Mouse (Mus musculus) G1E (cell line): ENCODE results near the gene Gm15013.

Source experiments
- CTCF ChIP-seq: IDR thresholded peaks from 2 replicates; pipeline ENCODE4 v1.5.1; 2012; ENCODE audit warnings: low read depth, low read length, inconsistent platforms, mixed read lengths
- GATA1 ChIP-seq: IDR thresholded peaks from 2 replicates; pipeline ENCODE4 v1.6.1; 2012; ENCODE audit warnings: borderline replicate concordance, low read length, inconsistent platforms, mixed read lengths
- POLR2AphosphoS5 ChIP-seq: IDR thresholded peaks from 2 replicates; pipeline ENCODE4 v1.6.1; 2012; ENCODE audit warnings: low read depth, low read length, inconsistent platforms; ENCODE audit not compliant: insufficient replicate concordance
- TAL1 ChIP-seq: conservative IDR thresholded peaks from 2 replicates; pipeline ENCODE4 v1.6.1; 2012; ENCODE audit warnings: low read depth, low read length, inconsistent platforms, mixed read lengths

GRCm38 (mm10) chrX:139684410-139684774, 29.9 kb downstream of the Gm15013 start:
- no peak for TF ChIP-seq CTCF
- TF ChIP-seq POLR2AphosphoS5 = no peak
- TF ChIP-seq GATA1 = no peak
- no peak for TF ChIP-seq TAL1
